Mouse (Mus musculus) thymus, postnatal 25 days (tissue): ENCODE results near the gene Pdlim4.
"Not testable (repeated sequence)": the region's sequence is repeated elsewhere in the genome, so short reads cannot be mapped to it uniquely, and the experiment has no call there.

Experiments used
- DNase-seq: peaks from one replicate; pipeline ENCODE4 v3.0.0; 2022

Pdlim4 gene

GRCm38 (mm10) chr11:54059526-54059925, 9.3 kb downstream of the Pdlim4 start:
- DNase-seq: no peak

DNA sequence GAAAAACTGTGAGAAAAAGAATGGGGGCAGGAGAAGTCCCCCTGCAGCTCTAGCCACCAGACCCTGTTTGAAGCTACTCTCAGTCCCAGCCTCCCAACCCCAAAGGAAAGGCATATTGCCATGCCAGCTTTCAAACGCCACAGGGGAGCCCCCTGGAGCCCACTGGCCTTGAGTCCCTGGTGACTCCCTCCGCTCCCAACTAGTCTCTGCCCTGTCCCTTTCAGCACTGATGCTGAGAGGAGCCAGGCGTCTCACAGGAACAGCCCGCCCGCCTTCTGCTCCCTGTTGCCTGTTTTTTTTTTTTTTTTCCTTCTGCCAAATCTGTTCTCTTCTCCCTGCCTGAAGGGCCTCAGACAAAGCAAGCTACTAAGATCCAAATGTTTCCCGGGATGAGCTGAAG, 10.2 kb downstream of the Pdlim4 start:
- DNase-seq: no peak

DNA sequence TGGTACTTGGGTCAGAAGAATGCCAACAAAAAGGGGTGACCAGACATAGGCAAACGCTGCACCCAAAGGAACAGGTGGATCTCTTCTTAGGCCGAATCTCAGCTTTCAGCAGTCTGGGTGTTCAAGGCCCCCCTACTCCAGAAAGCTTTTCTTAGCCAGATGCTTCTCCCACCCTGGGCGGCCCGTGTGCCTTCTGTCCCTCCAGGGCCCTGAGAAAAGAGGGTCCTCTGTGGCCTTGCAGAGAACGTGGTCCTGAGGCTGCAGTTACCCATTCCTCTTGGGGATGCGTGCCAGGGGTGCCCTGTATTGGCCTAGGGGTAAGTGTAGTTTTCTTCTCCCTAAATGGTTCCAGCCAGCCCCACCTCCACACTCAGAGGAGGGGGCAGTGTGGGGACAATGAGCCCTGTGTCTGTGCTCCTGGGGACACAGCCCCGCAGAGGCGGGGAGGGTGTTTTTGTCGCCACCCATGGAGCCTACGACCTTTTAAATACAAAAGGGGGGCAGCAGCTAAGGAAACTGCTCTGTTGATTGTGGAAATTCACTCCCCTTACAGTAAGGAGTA, 10.7 kb downstream of the Pdlim4 start:
- no peak for DNase-seq

- no peak for DNase-seq
Measured at GRCm38 (mm10) chr11:54057428-54057827, 11.4 kb downstream of the Pdlim4 start.

- DNase-seq: no peak
Measured at GRCm38 (mm10) chr11:54056132-54056531, 12.7 kb downstream of the Pdlim4 start.

GRCm38 (mm10) chr11:54054257-54054656, 14.6 kb downstream of the Pdlim4 start:
- DNase-seq: peak; percentile 49

DNA sequence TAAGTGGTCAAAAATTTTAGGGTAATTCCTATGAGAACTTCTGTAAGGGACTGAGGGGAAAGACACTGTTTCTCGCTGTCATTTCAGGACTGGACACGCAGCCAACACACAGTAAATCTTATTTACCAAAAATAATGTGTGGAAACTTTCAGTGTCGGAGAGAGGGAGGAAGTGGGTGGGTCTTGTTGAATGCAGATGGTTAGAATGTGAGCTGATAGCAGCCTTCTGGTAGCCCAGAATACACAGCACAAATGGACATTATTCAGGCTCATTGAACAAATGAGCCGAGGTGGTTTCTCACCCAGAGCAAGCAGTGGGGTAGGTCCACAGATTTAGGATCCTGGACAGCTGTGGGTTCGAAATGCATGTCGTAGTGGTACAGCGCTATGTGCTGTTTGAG, 15.7 kb downstream of the Pdlim4 start:
- no peak for DNase-seq

DNA sequence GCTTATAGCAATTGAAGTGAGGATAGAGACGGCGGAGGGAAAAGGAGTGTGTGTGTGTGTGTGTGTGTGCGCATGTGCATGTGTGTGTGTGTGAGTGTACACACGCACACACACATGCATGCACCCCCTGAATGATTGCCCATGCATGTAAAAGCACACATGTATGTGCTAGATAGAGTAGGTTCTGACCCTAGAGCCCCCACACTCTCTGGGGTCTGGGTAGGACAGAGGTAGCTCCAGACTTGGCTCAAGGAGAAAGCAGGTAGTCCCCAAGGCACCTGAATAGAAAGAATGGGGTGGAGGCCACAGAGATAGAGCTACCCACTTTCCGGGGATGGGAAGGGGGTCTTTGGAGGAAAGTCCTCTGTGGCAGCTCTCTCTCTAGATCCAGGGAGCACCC, 16.7 kb downstream of the Pdlim4 start:
- DNase-seq: no peak

DNA sequence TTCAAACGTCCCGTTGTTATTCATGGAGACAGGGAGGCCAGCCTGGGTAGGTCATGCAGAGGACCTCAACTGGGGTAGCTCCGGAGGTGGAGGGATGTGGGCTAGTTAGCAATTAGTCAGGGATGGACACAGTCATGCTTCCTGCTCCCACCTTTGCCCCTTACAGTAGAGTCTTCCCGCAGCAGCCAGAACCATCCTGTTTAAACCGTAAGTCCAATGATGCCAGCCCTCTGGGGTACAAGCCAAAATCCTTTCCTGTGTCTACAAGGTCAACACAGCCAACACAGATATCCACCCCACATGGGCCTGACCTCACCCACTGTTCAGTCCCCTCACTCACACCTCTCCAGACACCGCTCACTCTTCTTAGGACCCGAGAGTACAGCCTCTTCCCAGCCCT, 17.7 kb downstream of the Pdlim4 start:
- no peak for DNase-seq

DNA sequence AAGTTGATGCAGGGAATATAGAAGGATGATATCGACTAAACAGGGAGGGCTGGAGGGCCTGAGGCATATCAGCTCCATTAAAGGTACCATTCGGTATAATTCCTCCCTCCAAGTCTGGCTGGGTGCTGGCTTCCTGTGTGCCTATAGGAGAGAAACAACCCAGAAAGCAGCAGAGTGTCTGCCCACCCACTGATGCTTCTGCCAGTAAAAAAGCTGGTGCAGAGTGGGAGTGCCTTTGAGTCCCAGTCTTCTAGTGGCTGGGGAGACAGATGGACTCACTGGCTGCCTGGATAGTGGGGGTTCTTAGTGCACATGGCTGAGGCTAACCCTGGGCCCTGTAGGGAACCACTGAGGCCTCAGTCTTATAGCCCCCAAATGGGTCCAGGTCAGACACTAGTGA, 18.6 kb downstream of the Pdlim4 start:
- DNase-seq: no peak

- no peak for DNase-seq
Measured at GRCm38 (mm10) chr11:54040676-54041075, 28.1 kb downstream of the Pdlim4 start.

DNA sequence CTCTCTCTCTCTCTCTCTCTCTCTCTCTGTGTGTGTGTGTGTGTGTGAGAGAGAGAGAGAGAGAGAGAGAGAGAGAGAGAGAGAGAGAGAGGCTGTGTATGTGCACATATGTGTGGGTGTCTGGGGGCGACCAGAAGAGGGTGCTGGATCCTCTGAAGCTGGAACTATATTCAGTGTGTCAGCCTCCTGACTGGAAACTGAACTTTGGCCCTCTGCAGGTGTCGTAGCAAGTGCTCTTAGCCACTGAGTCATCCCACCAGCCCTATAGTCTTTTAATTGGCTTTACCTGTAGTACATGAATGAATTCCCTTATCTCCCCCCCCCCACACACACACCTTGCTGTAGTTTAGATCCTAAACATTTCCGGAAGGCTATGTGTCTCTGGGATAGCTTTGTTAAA, 35.9 kb downstream of the Pdlim4 start:
- DNase-seq: not testable (repeated sequence)

DNA sequence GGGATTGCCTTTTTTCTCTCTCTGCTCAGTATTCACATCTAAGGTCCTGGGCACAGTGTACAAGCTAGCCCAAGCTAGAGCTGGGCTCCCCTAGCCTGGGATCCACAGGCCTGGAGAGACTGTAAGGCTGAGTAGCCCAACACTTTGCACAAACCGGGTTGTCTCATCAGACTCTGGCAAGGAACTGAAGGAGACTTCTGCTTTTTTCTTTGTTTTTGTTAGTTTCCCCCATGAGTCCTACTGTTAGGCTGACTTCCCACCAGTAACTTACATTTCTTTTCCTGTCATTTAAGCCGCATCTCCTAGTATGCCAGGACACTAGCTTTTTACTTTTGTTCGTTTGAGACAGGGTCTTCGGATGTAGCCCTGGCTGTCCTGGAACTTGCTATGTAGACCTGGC, 39.8 kb downstream of the Pdlim4 start:
- DNase-seq: no peak

GRCm38 (mm10) chr11:54028044-54028951, 40.5 kb downstream of the Pdlim4 start, which contains the start of gene Slc22a4:
Slc22a4 (minus strand) TSS chr11:54028090.
- peak; percentile 18 for DNase-seq

DNA sequence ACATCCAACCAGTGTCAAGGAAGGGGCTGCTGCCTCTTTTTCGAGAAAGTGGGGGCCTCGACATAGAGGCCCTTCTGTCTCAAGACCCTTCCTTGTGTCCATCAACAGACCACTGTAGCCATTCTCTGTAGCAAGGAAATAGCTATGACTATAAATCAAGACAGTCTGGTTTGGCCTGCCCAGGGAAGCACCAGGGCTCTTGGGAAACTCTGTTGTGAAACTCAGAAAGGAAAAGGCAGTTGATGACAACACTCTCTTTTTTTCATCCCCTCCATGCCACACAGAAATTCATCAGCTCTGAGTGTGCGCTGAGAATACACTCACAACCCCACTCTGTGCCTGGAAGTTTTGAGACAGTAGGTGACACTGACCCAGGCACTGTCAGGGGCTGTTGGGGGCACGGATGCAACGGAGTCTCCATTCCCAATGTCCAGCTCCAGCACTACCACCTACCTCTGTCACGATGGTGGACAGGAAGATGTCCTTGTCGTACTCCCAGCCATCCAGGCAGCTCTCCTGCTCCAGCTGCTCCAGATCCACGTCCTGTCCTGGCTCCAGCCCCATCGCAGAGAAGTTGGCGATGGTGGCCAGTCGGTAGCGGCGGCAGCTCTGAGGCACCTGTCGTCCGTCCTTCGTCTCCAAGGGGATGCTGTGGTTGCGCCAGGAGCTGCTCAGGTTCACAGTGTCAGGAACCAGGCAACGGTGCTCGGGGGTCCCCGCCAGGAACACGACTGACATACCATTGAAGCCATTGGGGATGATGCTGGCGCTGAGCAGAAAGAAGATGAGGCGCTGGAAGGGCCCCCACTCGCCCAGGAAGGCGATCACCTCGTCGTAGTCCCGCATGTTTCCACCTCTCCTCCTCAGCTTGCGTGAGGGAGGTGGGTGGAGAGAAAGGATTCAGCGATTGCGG, 41.4 kb downstream of the Pdlim4 start:
- no peak for DNase-seq

DNA sequence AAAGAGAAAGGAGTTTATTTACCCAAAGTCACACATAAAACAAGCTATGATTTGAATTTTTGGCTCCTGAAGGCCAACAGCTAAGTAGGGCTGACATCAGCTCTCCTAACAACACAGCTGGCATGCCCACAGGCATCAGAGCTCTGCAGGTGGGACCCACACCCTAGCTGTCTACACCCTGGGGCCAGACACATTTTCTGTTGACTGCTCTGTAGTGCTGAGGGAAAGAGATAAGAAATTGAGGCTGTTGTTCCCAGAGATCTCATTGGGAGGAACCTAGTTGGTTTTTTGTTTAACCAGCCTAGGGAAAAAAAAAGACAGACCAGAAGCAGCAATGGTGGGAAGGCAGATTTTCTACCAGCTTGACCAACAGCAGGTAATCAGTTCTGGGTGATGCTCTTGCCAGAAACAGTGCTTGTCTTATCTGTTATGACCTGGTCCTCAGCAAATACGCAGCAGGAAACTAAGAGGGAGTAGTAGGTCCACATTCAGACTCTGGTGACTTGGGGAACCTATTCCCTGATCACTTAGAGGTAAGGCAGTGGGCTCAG, 42.2 kb downstream of the Pdlim4 start:
- no peak for DNase-seq

DNA sequence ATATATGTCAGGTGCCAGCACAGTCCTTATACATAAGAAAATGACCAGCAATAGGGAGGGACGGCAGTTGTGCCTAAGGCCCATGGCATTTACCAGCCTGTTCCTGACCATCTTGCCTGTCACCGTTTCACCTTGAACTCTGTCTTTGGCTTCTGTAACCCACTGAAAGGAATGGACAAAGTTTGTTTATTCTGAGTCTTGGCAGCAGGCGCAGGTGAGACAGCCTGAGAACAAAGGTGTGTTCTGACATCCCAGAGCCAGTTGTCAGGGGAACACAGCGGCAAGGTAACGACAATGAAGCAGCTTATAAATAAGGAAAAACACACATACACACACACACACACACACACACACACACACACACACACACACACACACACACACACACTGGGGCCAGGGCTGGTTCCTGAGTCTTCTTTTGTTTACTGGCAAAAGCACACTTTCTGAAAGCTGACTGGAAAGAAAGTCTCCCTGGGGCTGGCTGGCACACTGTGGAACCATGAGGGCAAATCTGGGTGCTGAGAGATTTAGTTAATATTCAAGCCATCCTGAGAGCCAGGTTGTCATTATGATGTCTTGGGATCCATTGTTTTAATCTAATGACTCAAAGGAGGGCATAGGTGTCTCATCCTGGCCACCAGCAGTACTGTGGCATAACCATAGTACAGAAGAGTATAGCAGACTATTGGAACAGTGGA, 47.3 kb downstream of the Pdlim4 start:
- no peak for DNase-seq

GRCm38 (mm10) chr11:54018893-54019732, 49.7 kb downstream of the Pdlim4 start:
- DNase-seq: no peak

- no peak for DNase-seq
Measured at GRCm38 (mm10) chr11:54017596-54017995, 51.2 kb downstream of the Pdlim4 start.

DNA sequence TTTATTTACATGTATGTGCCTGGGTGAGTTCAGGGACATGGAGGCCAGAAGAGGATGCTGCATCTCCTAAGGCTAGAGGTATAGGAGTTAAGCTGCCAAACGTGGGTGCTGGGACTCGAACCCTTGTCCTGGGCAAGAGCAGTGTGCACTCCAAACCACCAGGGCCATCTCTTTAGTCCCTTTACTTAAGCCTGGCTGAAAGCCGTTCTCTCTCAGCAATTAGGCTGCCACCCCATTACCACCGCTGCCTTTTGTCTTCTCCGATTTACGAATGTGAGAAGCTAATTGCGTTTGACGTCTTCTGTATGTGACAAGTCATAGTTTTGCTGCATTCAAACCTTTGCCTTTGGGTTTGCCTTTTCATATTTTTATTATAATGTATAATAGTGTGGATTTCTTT, 52.8 kb downstream of the Pdlim4 start:
- no peak for DNase-seq

DNA sequence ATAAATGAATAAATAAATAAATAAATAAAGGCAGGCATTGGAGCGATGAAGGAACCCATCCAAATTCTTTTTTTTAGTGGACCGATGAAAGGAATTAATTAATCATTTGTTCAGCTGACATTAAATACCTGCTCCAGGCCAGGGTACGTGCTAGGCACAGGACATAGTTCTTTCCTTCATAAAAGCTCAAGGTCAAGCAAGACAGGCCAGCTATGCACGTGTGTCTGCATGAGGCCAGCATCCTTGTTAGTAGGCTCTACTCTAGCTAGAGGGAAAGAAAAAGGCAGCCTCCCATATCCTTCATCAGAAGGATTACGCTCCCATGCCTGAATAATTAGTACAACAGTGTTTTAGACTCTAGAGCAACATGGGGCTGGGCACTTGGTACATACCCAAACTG, 55.9 kb downstream of the Pdlim4 start:
- DNase-seq: no peak

- no peak for DNase-seq
Measured at GRCm38 (mm10) chr11:54011255-54011654, 57.6 kb downstream of the Pdlim4 start.
